Mouse (Mus musculus): ENCODE measurements around the gene Prokr1.
"Not testable (repeated sequence)": the region's sequence is repeated elsewhere in the genome, so short reads cannot be mapped to it uniquely, and the experiment has no call there.

Prokr1 gene

DNA sequence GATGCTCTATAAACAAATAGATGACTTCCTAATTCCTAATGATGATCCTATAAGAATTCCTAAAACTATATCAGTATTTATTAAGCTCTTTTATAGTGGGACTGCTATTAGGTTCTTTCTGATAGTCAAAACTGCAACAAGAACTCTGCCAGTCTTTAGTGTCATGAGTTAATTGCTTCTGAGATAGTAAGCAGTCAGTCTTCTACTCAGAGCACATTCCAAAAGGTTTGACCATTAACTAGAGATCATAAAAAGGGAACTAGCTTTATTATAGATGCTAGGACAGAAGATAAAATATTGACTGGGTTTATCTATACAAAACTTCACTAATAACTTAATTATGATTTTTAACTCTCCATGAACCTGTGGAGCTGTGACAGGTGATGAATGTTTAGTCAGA lies 18.7 kb downstream of the Prokr1 start:
- not testable (repeated sequence) for DNase-seq (ENCODE audit: low read depth, low spot score)

DNA sequence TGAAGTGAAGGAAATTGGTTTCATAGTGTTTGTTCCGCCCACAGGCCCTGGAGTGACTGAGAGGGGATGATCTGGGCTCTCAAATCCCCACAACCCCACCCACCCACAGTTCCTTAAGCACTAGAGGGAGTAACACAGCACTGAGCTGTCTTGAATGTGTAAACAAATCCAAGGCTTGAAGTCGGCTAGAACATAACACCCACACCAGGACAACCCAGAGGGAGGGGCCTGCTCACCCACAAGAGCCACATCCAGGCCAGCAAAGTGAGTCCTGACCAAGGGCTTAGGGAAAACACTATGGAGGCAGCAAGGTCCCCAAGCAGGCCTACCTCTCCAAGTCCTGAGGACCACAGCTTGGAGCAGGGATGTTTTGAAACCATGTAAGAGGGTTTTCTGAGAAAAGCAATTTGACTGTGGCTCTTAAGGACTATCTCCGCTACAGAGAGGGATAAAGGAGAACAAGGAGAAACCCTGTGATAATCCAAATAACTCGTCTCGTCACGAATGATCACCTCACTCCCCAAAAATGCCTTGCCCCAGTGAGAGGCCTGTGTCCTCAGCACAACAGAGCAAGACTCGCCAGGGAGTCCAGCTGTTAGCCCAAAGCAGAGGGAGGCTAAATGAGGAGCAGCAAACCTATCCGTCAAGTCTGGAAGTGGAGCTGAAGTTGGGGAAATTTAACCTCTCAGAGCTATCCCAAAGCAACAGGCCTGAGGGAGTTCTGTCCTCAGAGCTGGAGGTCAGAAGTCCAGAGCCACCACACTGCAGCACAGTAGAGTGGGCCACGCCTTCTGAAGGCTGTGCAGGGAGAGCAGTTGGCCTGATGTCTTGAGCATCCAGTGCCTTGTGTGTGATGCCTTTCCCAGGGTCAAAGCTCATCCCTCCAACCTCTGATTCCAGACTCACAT lies 22.6 kb downstream of the Prokr1 start:
- DNase-seq (ENCODE audit: low read depth, low spot score) = no peak

DNA sequence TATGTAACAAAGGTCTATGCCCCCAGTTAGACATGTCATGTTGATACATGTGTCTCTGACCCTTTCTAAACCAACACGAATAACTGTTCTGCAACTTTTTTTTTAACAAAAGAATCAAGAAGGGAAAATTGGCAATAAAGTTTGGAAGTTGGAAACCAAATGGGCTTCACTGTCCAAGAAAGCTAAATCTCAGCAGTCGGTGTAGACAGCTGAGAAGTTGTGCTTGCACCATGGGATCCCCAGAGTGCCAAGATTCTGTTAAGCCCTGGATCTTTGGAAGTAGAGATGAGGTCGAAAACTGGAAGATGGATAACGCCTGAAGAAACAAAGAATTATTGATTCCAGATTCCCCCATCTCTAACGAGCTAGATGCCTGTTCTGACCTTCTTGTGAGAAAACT lies 25.4 kb downstream of the Prokr1 start:
- DNase-seq (ENCODE audit: low read depth, low spot score) = no peak

DNA sequence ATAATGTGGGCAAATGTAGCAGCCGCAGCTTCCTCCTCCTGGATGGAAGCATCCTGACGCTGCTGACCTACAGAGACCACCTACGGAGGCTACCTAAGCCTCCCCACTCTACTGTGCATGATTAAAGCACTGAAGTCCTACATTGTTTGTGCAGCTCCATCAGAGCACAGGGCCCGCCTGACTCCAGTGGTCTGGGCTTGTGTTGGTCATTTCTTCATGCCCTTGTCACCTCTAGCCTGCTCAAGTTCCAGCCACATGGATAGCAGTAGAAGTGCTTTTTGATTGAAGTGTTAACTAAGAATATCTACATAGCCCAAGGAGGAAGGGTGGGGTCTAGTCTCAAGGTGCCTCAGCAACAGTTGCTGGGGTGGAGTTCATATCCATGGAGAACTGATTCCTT lies 26.2 kb downstream of the Prokr1 start:
- DNase-seq (ENCODE audit: low read depth, low spot score) = no peak

DNA sequence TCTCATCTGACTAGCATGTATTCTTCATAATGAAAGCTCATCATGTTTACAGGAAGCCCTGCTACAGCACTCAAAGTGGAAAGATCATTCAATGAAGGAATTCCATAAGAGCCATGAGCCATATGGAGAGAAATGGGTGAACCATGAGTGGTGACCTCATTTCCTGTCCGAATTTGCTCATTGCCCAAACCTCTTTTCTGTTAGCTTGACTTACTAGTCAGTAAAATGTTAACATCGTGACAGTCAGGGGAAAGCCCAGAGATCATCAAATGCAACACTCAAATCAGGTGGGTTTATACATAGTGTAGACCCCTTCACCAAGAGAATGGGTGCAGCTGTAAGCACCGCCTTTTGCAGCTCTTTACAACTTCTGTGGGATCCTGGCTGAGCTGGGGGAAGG lies 36.8 kb downstream of the Prokr1 start:
- DNase-seq (ENCODE audit: low read depth, low spot score) = no peak

DNA sequence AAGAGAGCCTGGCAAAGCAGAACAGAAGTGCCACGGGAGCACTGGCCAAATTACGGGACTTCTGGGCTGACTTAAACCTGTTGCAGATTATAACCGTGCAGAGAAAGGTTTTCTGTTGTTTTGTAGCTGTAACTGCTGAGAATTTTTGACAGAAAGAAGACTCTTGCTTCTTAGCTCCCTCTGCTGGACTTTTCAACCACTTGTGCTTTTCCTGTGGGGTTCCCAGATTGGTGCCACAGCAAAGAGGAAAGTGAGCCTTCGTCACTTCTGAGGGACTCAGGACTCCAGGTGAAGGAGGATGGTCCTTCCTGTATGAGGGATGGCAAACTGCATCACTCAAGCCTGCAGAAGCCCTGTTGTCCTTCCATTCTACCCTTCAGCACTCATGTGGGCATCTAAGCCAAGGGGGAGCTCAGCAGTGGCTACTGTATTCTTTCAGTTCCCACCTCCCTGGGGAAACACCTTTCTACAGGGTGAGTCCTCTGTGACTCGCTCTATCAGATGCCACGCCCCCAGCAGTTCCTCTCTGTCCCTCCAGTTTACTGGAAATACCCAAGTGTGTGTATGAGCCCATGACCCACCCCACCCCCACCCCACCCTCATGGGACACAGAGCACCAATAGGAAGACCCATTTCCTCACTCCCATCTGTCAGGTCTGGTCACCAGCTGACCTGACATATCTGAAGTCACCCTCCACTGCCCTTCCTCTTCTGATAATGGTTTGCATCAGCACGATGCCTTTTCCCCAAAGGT lies 38.3 kb downstream of the Prokr1 start:
- no peak for DNase-seq (ENCODE audit: low read depth, low spot score)

DNA sequence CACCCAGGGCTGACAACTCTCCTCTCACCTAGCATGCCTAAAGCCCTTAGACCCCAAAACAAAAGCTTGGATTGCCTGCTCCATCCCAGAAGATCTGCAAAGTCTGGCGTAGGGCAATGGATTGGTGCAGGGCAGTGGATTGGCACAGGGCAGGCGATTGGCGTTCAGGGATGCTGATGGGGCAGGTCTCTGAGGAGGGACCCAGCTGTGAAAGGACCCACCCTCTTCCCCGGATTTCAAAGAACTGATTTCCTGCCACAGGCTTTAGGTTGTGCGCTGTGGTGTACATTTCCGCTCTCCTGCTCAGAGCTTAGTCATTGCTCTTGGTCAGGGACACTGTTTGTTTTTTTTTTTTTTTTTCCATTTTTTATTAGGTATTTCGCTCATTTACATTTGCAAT lies 42.7 kb downstream of the Prokr1 start:
- DNase-seq (ENCODE audit: low read depth, low spot score) = no peak

DNA sequence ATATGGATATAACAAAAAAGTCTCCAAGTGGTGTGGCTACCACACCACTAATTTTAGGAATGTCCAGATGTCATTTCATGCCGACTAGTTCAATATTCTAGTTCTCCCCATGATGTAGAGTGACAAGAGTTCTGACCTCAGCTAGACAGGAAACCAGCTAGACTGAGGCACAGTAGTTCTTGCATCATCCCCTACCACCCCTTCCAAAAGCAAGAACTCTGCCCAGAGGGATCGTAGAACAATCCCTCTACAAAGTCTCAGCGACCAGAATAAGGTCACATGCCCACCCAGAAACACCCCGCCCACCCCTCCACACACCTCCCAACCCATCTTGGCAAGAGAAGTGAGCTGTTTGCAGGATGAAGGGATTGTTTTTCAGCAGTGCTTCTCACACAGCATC lies 43.1 kb downstream of the Prokr1 start:
- DNase-seq (ENCODE audit: low read depth, low spot score) = no peak

DNA sequence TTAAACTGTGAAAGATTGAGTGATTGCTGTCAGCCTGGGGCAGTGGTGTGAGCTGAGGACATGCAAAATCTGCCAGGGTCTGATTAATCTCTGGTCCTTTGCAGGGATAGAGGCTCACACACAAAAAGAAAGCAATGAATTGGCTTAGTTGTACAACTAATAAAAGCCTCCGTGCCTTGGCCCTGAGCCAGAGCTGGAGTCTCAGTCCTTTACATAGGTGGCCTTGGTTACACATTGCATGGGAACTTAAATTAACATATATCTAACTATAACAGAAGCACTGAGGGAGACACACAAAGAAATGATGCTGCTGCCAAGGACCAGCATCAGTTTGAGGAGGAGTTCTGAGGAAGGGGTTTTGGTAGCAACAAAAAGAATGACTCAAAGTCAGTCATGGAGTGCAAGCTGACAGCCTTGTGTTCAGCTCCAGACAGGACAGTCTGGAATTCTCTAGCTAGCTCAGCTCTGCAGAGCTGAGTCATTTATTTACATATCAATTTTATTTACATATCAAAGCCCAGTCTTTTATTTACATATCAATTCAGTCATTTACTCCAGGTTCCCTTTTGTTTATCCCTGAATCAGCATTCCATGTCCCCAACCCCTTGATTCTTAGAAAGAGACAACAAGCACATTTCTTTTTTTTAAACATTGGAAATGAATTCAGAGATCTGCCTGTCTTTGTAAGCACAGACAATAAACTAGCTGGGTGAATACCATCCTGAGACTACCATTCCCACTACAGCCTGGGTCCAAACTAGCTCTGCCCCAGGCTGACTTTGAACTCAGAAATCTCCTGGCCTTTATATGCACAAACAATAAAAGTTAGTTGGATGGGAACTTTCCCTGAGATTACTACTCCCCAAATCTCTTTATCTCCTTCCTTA lies 45.0 kb downstream of the Prokr1 start:
- DNase-seq (ENCODE audit: low read depth, low spot score) = no peak

DNA sequence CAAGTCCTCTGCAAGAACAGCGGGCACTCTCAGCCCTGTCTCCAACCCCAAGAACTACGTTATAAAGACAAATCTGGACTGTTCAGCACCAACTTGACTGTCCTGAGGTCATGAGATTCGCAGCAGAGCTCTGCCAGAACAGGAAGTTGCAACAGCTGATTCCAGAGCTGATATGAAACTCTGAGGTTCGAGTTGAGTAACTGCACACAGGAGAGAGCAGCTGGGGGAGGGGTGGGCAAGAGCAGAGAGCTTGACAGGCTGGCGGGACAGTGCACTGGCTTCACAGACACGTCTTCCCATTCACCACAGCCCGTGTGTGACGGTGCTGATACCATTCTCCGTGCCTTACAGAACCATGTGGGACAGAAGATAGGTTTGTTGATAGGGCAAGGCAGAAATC lies 48.5 kb downstream of the Prokr1 start:
- DNase-seq (ENCODE audit: low read depth, low spot score) = no peak

DNA sequence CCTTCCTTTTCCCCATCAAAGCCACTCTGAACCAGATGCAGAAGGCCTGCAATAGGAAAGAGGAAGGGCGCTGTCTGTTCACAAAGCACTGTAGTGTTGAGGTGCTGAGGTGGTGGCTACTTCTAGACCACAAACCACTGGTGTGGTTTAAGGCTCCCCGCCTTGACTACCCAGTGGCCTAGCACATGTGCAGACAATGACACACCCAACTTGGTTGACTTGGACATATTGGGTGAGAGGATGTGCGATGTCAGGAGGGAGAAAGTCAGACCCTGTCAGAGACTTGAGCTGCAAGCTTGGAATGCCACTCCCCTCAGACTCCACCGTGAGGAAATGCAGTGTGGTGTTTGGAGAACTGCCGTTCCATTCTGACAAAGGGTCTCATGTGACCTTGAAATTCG lies 49.4 kb downstream of the Prokr1 start:
- DNase-seq (ENCODE audit: low read depth, low spot score) = no peak

DNA sequence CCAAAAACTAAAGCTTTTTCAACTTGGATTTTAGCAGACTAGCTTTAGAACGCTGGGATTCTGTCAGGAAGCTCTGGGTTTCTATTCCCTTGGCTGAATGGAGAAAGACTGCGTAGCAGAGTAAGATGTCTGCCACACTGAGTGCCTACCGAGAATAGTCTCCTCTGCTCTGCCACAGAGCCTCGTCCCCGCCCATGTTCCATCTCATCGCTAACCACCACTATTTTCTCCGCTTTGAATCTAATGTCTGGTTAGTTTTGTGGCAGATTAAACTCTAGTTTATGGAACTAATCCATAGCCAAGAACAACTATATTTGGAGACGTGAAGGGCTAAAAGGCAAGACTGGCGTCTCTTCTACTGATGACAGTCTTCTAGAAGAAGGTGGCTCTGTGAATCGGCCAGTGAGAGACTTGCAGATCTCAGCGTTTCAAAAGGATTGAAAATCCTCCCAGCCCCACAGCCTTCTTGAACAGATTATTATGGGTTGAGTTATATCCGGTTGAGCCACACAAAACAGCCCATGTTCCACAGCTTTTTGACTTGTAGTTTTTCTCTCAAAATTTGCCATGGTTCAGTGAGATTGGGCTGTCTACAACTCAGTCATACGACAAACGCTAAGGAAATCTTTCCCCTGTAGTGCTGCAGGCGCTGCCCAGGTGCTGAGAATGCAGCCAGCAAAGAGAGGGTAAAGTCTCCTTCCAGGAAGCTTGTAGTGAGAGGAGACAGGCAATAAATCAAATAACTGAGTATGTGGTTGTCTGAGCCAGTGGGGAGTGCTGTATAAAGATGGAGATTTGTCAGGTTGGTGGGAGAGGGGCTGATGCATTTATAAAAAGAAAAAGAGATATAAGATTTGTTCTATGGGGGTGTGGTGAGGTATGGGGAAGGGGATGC lies 51.9 kb downstream of the Prokr1 start:
- DNase-seq (ENCODE audit: low read depth, low spot score) = no peak

DNA sequence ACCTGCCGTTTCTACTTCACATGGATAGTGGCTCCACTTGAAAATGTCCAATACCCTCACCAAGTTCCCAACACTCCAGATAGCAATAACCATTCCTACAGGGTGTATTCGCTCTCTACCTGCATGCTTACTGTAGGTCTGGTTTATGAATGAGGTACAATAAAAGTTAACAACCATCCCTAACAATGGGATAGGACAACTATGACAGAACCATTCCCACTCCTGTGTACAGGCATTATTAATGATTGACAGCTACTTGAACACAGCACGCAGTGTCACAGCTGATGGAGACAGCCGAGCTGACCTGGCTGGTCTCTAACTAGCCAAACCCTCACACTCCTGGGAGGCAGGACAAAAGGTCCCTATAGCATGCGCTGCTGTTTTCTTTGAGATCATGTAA lies 52.9 kb downstream of the Prokr1 start:
- DNase-seq (ENCODE audit: low read depth, low spot score) = no peak

DNA sequence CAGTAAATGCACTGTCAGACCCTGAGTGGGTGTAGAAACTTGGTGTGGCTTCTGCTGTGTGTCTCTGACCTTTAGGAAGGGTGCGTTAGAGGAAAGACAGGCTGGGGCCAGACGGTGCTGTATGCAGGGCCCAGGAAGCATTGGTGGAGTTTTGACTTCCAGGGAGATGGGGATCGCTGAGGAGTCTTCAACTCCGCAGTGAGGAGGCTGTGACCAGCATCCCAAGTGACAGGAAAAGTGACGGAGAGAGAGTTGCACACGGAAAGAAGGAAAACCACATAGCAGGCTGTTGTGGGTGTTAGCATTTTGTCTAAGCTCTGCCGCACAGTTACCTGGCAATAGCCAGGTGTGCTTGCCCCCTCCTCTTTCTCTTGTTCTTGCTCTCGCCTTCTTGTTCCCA lies 54.3 kb downstream of the Prokr1 start:
- DNase-seq (ENCODE audit: low read depth, low spot score) = no peak

DNA sequence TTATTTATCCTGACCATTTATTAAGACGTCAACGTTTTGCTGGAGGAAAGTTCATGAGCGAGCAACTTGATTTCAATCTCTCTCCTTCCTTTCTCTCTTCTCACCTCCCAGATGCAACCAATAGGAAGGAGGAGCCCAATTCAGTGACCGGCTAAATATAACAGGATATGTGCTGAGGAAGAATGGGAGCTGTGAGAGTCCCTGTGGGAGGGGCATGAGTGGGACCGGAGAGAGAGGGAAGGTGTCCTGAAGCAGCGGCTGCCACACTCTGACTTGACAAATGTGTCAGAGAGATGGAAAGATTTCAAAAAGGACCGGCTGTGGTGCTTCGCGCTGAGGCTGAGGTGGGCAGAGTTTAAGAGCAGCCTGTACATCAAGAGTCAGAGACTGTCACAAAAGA lies 54.9 kb downstream of the Prokr1 start:
- DNase-seq (ENCODE audit: low read depth, low spot score) = no peak

DNA sequence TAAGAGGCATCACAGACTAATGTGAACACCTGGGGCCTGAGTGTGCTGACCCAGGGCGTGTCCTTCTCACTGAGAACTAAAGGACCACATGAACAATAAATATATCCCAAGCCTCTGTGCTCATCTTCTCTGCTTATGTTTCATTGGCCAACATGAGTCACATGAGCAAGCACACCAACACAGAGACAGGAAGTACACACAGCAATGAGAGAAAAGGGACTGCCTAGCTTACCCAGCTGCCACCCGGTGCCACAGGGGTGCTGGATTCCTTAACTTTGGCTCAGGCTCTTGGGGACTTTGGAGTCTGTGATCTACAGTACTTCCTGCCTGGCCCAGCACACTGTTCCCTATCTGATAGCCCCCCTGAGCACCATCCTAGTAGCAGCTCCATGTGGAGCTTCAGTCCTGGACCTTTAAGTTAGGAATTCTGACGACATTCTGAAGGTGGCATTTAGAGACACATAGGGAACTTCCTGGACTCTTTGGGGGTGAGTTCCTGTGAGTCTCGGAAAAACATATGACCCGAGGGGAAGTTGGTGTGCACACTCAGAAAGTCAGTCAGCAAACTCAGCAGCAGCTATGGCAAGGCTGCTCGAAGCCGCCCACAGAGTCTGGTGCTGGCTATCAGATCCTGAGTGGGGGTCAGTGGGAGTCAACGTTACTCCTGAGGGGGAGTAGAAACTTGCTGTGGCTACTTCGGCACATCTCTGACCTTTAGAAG lies 55.5 kb downstream of the Prokr1 start:
- DNase-seq (ENCODE audit: low read depth, low spot score) = no peak

DNA sequence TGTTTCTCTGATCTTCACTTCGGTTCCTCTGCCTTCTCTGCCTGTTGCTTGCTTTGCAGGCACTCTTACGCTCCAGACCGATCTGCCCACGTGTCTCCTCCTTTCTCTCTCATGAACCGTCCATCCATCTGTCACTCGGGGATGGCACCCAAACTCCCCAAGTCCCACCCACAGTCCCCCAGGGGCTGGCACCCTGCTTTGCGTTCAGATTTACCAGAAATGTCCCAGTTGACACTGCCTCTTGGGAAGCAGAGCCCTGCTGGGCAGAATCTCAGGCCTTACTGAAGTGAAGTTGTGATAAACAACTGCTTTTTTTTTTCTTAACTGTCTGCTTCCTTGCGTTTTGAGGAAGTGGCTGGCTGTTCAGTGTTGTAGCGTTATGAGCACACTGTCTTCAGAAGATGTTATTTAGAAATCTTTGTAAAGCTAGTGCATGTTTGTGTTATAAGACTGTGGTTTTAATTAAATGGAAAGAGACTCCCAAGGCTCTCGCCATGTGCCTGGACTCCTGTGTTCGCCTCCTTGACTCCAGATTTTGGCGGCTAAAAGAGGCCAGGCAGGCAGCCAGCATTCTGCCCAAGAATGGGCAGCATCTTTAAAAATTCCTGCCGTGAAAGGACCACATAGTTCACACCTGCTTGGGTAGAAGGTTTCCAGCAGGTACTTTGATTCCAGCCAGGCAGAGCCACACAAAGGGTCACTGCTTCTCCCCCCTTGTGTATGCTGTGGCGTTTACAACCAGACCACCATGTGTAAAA lies 57.4 kb downstream of the Prokr1 start, which contains the start of gene Arhgap25:
Arhgap25 (minus strand) TSS at position 307 of the 758 bp plus-strand sequence.
- no peak for DNase-seq (ENCODE audit: low read depth, low spot score)

DNA sequence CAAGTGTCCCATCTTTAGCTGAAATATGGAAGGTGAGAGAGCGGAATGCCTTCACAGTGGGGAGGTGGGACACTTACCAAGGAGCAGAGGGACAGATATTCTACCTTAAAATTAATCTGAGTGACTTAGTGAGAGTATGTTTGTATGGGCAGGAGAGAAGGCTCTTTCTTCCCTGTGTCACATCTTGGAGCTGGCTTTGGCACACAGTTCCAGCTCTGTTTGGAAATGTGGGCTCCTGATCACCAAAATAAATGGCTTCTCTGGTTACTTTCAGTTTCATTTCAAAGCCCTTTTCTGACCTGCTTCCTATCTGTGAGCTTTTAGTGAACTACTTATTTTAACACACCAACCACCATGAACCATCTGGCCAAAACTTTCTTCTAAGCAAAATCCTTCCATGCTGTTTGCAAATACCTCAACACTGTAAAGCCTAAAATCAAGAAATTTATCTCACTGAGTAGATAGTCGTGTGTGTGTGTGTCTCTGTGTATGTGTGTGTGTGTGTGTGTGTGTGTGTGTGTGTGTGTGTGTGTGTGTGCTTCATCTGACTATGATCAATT lies 59.0 kb downstream of the Prokr1 start:
- no peak for DNase-seq (ENCODE audit: low read depth, low spot score)

DNA sequence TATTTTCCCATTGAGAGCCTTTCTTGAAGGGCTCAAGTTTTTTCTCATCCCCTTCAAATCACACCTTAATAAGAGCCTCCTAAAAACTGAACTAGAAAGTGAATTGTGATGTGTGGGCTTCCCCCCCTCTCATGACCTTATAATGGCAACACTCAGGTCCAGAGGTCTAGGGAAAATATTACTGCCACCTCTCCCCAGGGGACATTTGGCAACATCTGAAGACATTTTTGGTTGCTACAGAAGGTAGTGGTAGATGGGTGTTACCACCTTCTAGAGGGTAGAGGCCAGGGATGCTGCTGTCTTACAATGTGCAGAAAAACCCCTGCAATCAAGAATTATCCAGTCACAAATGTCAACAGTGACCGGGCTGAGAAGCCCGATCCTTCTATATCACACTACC lies 60.2 kb downstream of the Prokr1 start:
- DNase-seq (ENCODE audit: low read depth, low spot score) = no peak

Measured in brain, embryonic 18.5 days (tissue).